Mouse (Mus musculus): ENCODE data around the gene Tln2. TPM values are rescaled to one million over a fixed set of nuclear protein-coding genes. Genes with fewer than 3 reads are reported as not detected.

Gene Tln2
- polyA plus RNA-seq, 1 experiment from 2014 or later: 19.0 TPM

GRCm38 (mm10) chr9:67176073-67176472, 383.4 kb downstream of the Tln2 start:
- 86% methylated on average over 8 of the region's 8 CpGs for WGBS
- Histone ChIP-seq H3K27ac (no peak overlapping the region), H3K36me3 (no peaks in the 10 kb centered on the region), H3K27me3 (replicated peaks) (no peaks in the 10 kb centered on the region), H3K9me3 (no peaks in the 10 kb centered on the region), H3K4me3 (no peak overlapping the region), H3K4me2 (replicated peaks) (no peak overlapping the region), H3K4me1 (peaks cover 7% of the 10 kb centered on the region), H3K9ac (no peak overlapping the region)
- no peak for ATAC-seq (ENCODE audit: low FRiP score, low read depth)

- H3K4me1 ChIP-seq: peaks cover 7% of the 10 kb centered on the region
- ATAC-seq (ENCODE audit: low FRiP score, low read depth): no peak
- H3K4me3 ChIP-seq: no peak overlapping the region
- no peaks in the 10 kb centered on the region for H3K27me3 ChIP-seq (replicated peaks)
- H3K9ac ChIP-seq: no peak overlapping the region
- no peaks in the 10 kb centered on the region for H3K36me3 ChIP-seq
- no peaks in the 10 kb centered on the region for H3K9me3 ChIP-seq
- WGBS: 91% methylated on average over 6 of the region's 6 CpGs
- no peak overlapping the region for H3K27ac ChIP-seq
- H3K4me2 ChIP-seq (replicated peaks): no peak overlapping the region
These were observed 385.7 kb downstream of the Tln2 start for GRCm38 (mm10) chr9:67173816-67174215.

- ATAC-seq (ENCODE audit: low FRiP score, low read depth): no peak
- no peak overlapping the region for H3K9ac ChIP-seq
- WGBS: 97% methylated on average over 4 of the region's 4 CpGs
These were observed 386.3 kb downstream of the Tln2 start for GRCm38 (mm10) chr9:67173154-67173553.

GRCm38 (mm10) chr9:67171409-67171808, 388.1 kb downstream of the Tln2 start:
- Histone ChIP-seq H3K4me2 (replicated peaks) (no peak overlapping the region), H3K9me3 (no peaks in the 10 kb centered on the region), H3K4me3 (no peak overlapping the region), H3K36me3 (no peaks in the 10 kb centered on the region), H3K27me3 (replicated peaks) (no peaks in the 10 kb centered on the region), H3K27ac (no peak overlapping the region), H3K4me1 (peaks cover 7% of the 10 kb centered on the region), H3K9ac (no peak overlapping the region)
- ATAC-seq (ENCODE audit: low FRiP score, low read depth): no peak
- WGBS: 95% methylated on average over 4 of the region's 4 CpGs

More at GRCm38 (mm10) chr9:67173154-67173553, 386.3 kb downstream of the Tln2 start:
- Histone ChIP-seq H3K27me3 (replicated peaks) (no peaks in the 10 kb centered on the region), H3K36me3 (no peaks in the 10 kb centered on the region), H3K4me1 (peaks cover 7% of the 10 kb centered on the region), H3K4me3 (no peak overlapping the region), H3K27ac (no peak overlapping the region), H3K9me3 (no peaks in the 10 kb centered on the region), H3K4me2 (replicated peaks) (no peak overlapping the region)

- no peak for ATAC-seq (ENCODE audit: low FRiP score, low read depth)
- no peak overlapping the region for H3K27ac ChIP-seq
- no peaks in the 10 kb centered on the region for H3K27me3 ChIP-seq (replicated peaks)
- H3K9ac ChIP-seq: no peak overlapping the region
- no peaks in the 10 kb centered on the region for H3K9me3 ChIP-seq
- no peak overlapping the region for H3K4me3 ChIP-seq
- H3K4me1 ChIP-seq: peaks cover 7% of the 10 kb centered on the region
- WGBS: 82% methylated on average over 8 of the region's 8 CpGs
- no peak overlapping the region for H3K4me2 ChIP-seq (replicated peaks)
- no peaks in the 10 kb centered on the region for H3K36me3 ChIP-seq
These were observed 388.7 kb downstream of the Tln2 start for GRCm38 (mm10) chr9:67170759-67171158.

GRCm38 (mm10) chr9:67170047-67170446, 389.5 kb downstream of the Tln2 start:
- no peak overlapping the region for H3K4me3 ChIP-seq
- no peaks in the 10 kb centered on the region for H3K9me3 ChIP-seq
- no peaks in the 10 kb centered on the region for H3K27me3 ChIP-seq (replicated peaks)
- H3K9ac ChIP-seq: no peak overlapping the region
- no peak overlapping the region for H3K27ac ChIP-seq
- 69% methylated on average over 3 of the region's 3 CpGs for WGBS
- peaks cover 6% of the 10 kb centered on the region for H3K4me1 ChIP-seq
- ATAC-seq (ENCODE audit: low FRiP score, low read depth): no peak
- no peaks in the 10 kb centered on the region for H3K36me3 ChIP-seq
- no peak overlapping the region for H3K4me2 ChIP-seq (replicated peaks)

MicroRNAs within 50 kb of the gene (microRNA counts, 519-probe panel; counts per million panel counts)
- microRNA mmu-miR-190: 342 counts per million, percentile 67 among the panel's probes with 10 or more counts

Small RNAs within 50 kb of the gene (microRNA-seq; reads per million reads assigned to microRNA genes)
- 33.2 reads per million, percentile 37 among the genes with 10 or more reads in this experiment for gene Mir190a

Other genes with a start within 250 kb of the Tln2 start
- gene C2cd4b, start 199.7 kb upstream of the Tln2 start, polyA plus RNA-seq (2016; fragmentation: Nextera tagmentation; extraction: Ambion mirVana): 0.84 and 0.94 TPM in 2 replicates